ENCODE assay signal across 29 mouse cellular contexts in the genomic region with DNA sequence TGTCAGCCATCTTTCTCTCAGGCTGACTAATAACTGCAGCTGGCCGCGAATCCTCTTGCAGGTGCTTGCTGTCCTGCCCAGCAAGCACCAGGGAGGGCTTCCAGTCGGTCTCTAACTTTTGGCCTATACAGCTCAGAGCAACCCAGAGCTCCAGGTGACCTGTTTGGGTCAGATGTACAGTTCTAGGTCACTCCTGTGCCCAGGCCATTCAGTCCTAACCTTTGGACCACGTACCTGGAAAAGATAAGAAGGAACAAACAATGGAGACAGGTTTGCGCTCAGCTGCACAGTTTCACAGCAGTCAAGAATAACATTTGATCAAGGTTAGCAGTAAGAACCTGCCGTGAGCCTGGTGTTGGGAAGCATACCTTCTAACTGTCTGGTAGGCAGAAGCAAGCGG. TPM values are rescaled to one million over a fixed set of nuclear protein-coding genes. Genes with fewer than 3 reads are reported as not detected.
DNase-seq lines count a peak whose midpoint lies in the region; ATAC-seq and TF ChIP-seq lines count a peak whose summit lies in the region.
"Had no signal": no experiment of that assay in that cellular context is flagged by ENCODE, and none has a peak within 500 bp of the region (broad histone marks: within the 10 kb centered on the region; RNA-seq: fewer than 3 reads in every experiment).

No protein-coding gene starts in this region.

- H3K27me3 ChIP-seq in intestine, embryonic 16.5 days (replicated peaks; ENCODE audit: control insufficient read depth, insufficient read depth, low read length): peaks cover 15% of the 10 kb centered on the region
- peaks cover 13% of the 10 kb centered on the region for H3K27me3 ChIP-seq in liver, embryonic 16.5 days (ENCODE audit: control insufficient read depth, insufficient read depth, low read depth, low read length)
- H3K27me3 ChIP-seq in stomach, postnatal 0 days (ENCODE audit: control insufficient read depth, insufficient read depth, low read length): 0 out of 2 replicates have a peak, but pooled peaks cover 2% of the 10 kb centered on the region
- H3K27me3 ChIP-seq in kidney, embryonic 14.5 days (ENCODE audit: control insufficient read depth, insufficient read depth, low read length): peaks cover 15% of the 10 kb centered on the region

- WGBS in intestine, embryonic 16.5 days: 68% methylated on average over 7 of the region's 7 CpGs
- 53% methylated on average over 7 of the region's 7 CpGs for WGBS in liver, embryonic 16.5 days (ENCODE audit: insufficient replicate concordance)
- 64% methylated on average over 7 of the region's 7 CpGs for WGBS in stomach, postnatal 0 days
- WGBS in kidney, embryonic 14.5 days: 86% methylated on average over 7 of the region's 7 CpGs

- no peak overlapping the region for H3K4me3 ChIP-seq in intestine, embryonic 16.5 days (ENCODE audit: low read length)
- H3K4me3 ChIP-seq in liver, embryonic 16.5 days (ENCODE audit: low read depth, low read length): no peak overlapping the region
- no peak overlapping the region for H3K4me3 ChIP-seq in stomach, postnatal 0 days (ENCODE audit: low read depth, low read length)
- no peak overlapping the region for H3K4me3 ChIP-seq in kidney, embryonic 14.5 days (ENCODE audit: low read length)
- H3K4me3 ChIP-seq: forebrain, embryonic 13.5 days; heart, embryonic 12.5 days; limb, embryonic 13.5 days; lung, embryonic 15.5 days; midbrain, embryonic 10.5 days; midbrain, embryonic 15.5 days; neural tube, embryonic 15.5 days had no signal

- peak; percentile 74 for DNase-seq in heart, adult 11 months
- DNase-seq in heart, postnatal 36 days: no peak
- peak; percentile 30 for DNase-seq in stomach, postnatal 0 days (ENCODE audit: low spot score)
- no peak for DNase-seq in thymus, adult 18-20 months
- no peak for DNase-seq in kidney, adult 9 months
- DNase-seq: adrenal gland, postnatal 10 days; cerebellum, adult 8-10 months; cerebellum, postnatal 36 days; gastrocnemius, postnatal 14 days; kidney, adult 2 months; kidney, postnatal 10 days; layer of hippocampus, adult 9-11 months; right cerebral cortex, postnatal 25 days; spleen, adult 18-20 months; thymus, postnatal 14 days had no signal

- peak overlapping the region; percentile 44 for H3K27ac ChIP-seq in intestine, embryonic 16.5 days (ENCODE audit: low read length)
- peak overlapping the region; percentile 57 for H3K27ac ChIP-seq in liver, embryonic 16.5 days (ENCODE audit: low read length)
- no peak overlapping the region for H3K27ac ChIP-seq in stomach, postnatal 0 days (replicated peaks)
- no peak overlapping the region for H3K27ac ChIP-seq in kidney, embryonic 14.5 days (ENCODE audit: low read depth, low read length)
- H3K27ac ChIP-seq: forebrain, embryonic 13.5 days; hindbrain, embryonic 14.5 days; limb, embryonic 13.5 days; lung, embryonic 15.5 days; midbrain, embryonic 10.5 days; midbrain, embryonic 15.5 days; neural tube, embryonic 15.5 days had no signal

- no peaks in the 10 kb centered on the region for H3K9me3 ChIP-seq in intestine, embryonic 16.5 days (ENCODE audit: control insufficient read depth, low read length)
- no peaks in the 10 kb centered on the region for H3K9me3 ChIP-seq in liver, embryonic 16.5 days (replicated peaks; ENCODE audit: control insufficient read depth, low read length)
- H3K9me3 ChIP-seq in stomach, postnatal 0 days (ENCODE audit: control insufficient read depth, low read length): no peaks in the 10 kb centered on the region
- no peaks in the 10 kb centered on the region for H3K9me3 ChIP-seq in kidney, embryonic 14.5 days (ENCODE audit: control insufficient read depth, low read length)
- H3K9me3 ChIP-seq: forebrain, embryonic 13.5 days; heart, embryonic 12.5 days; limb, embryonic 13.5 days; lung, embryonic 15.5 days; midbrain, embryonic 10.5 days; midbrain, embryonic 15.5 days; neural tube, embryonic 15.5 days had no signal

- intact Hi-C loops in heart, postnatal 36 days (cut with DNase I): no loop called here

- no peaks in the 10 kb centered on the region for H3K36me3 ChIP-seq in intestine, embryonic 16.5 days (ENCODE audit: control insufficient read depth, insufficient read depth, low read length)
- H3K36me3 ChIP-seq in liver, embryonic 16.5 days (ENCODE audit: control insufficient read depth, insufficient read depth): no peaks in the 10 kb centered on the region
- H3K36me3 ChIP-seq in stomach, postnatal 0 days (ENCODE audit: control insufficient read depth, insufficient read depth, low read length): no peaks in the 10 kb centered on the region
- H3K36me3 ChIP-seq in kidney, embryonic 14.5 days (ENCODE audit: control insufficient read depth, insufficient read depth, low read length): no peaks in the 10 kb centered on the region
- H3K36me3 ChIP-seq: G1E; heart, embryonic 12.5 days; limb, embryonic 13.5 days; lung, embryonic 15.5 days; midbrain, embryonic 10.5 days; midbrain, embryonic 15.5 days; neural tube, embryonic 15.5 days had no signal

- no peak overlapping the region for H3K9ac ChIP-seq in intestine, embryonic 16.5 days (ENCODE audit: low read depth, low read length)
- no peak overlapping the region for H3K9ac ChIP-seq in liver, embryonic 16.5 days (ENCODE audit: low read depth, low read length)
- no peak overlapping the region for H3K9ac ChIP-seq in stomach, postnatal 0 days (ENCODE audit: low read length)
- no peak overlapping the region for H3K9ac ChIP-seq in kidney, embryonic 14.5 days (ENCODE audit: low read depth, low read length)
- H3K9ac ChIP-seq: forebrain, embryonic 13.5 days; heart, embryonic 12.5 days; hindbrain, embryonic 14.5 days; limb, embryonic 13.5 days; lung, embryonic 15.5 days; midbrain, embryonic 15.5 days; neural tube, embryonic 15.5 days had no signal

- H3K4me1 ChIP-seq in intestine, embryonic 16.5 days (ENCODE audit: control insufficient read depth, insufficient read depth, low read length): peaks cover 4% of the 10 kb centered on the region
- peaks cover 4% of the 10 kb centered on the region for H3K4me1 ChIP-seq in liver, embryonic 16.5 days (ENCODE audit: control insufficient read depth, low read depth, low read length)
- no peaks in the 10 kb centered on the region for H3K4me1 ChIP-seq in stomach, postnatal 0 days (replicated peaks; ENCODE audit: control insufficient read depth, insufficient read depth)
- H3K4me1 ChIP-seq in kidney, embryonic 14.5 days (ENCODE audit: control insufficient read depth, insufficient read depth, low read length): 0 out of 2 replicates have a peak, but pooled peaks cover 3% of the 10 kb centered on the region

- TF ChIP-seq EP300 in stomach, postnatal 0 days (optimal IDR thresholded peaks at IDR 0.05): no peak

- H3K4me2 ChIP-seq in intestine, embryonic 16.5 days (ENCODE audit: low read depth, low read length): no peak overlapping the region
- no peak overlapping the region for H3K4me2 ChIP-seq in liver, embryonic 16.5 days (ENCODE audit: low read depth, low read length)
- H3K4me2 ChIP-seq in stomach, postnatal 0 days (replicated peaks; ENCODE audit: low read depth): no peak overlapping the region
- no peak overlapping the region for H3K4me2 ChIP-seq in kidney, embryonic 14.5 days (replicated peaks; ENCODE audit: low read depth, low read length)
- H3K4me2 ChIP-seq: forebrain, embryonic 13.5 days; heart, embryonic 12.5 days; hindbrain, embryonic 14.5 days; limb, embryonic 13.5 days; lung, embryonic 15.5 days; midbrain, embryonic 15.5 days; neural tube, embryonic 15.5 days had no signal

- ATAC-seq in intestine, embryonic 16.5 days: peak; percentile 71
- peak; percentile 84 for ATAC-seq in liver, embryonic 16.5 days (ENCODE audit: low read depth)
- peak; percentile 55; the same call in 1 of the 2 replicates for ATAC-seq in stomach, postnatal 0 days (ENCODE audit: low FRiP score, low TSS enrichment)
- ATAC-seq in kidney, embryonic 14.5 days (ENCODE audit: low FRiP score, low TSS enrichment): no peak
- ATAC-seq: forebrain, embryonic 13.5 days; midbrain, embryonic 15.5 days had no signal

- no peak for TF ChIP-seq CTCF in stomach, postnatal 0 days (IDR thresholded peaks at IDR 0.05; ENCODE audit: low read depth)

RNA-seq across cellular contexts. Expression of a gene that starts 5.1 kb away (rescaled TPM):
- total RNA-seq in heart, postnatal 36 days (2021): 10 to 100 TPM; 11.6 to 16.6 TPM
- 4.9 and 5.1 TPM in 2 replicates for polyA plus RNA-seq in intestine, embryonic 16.5 days (2015; fragmentation: Nextera tagmentation; extraction: Ambion mirVana)
- polyA plus RNA-seq in liver, embryonic 16.5 days (2015; fragmentation: Nextera tagmentation; extraction: Ambion mirVana): 7.0 and 7.3 TPM in 2 replicates
- polyA plus RNA-seq in stomach, postnatal 0 days (2015; fragmentation: Nextera tagmentation; extraction: Ambion mirVana): 3.6 and 5.4 TPM in 2 replicates
- polyA plus RNA-seq in kidney, embryonic 14.5 days (2014; fragmentation: Nextera tagmentation; extraction: Ambion mirVana): 1.3 and 2.1 TPM in 2 replicates
- total RNA-seq: G1E; granulocyte monocyte progenitor cell, adult 5-6 weeks; hematopoietic stem cell, adult 5-6 weeks had no signal
- polyA plus RNA-seq: G1E had no signal

RNA-seq across cellular contexts. Expression of a gene that starts 17.0 kb away (rescaled TPM):
- total RNA-seq in heart, postnatal 36 days (2021): 10 to 100 TPM; 26.4 to 27.8 TPM
- 28.8 and 33.1 TPM in 2 replicates for polyA plus RNA-seq in intestine, embryonic 16.5 days (2015; fragmentation: Nextera tagmentation; extraction: Ambion mirVana)
- polyA plus RNA-seq in liver, embryonic 16.5 days (2015; fragmentation: Nextera tagmentation; extraction: Ambion mirVana): 11.4 and 13.4 TPM in 2 replicates
- 18.6 and 20.5 TPM in 2 replicates for polyA plus RNA-seq in stomach, postnatal 0 days (2015; fragmentation: Nextera tagmentation; extraction: Ambion mirVana)
- 33.5 and 36.5 TPM in 2 replicates for polyA plus RNA-seq in kidney, embryonic 14.5 days (2014; fragmentation: Nextera tagmentation; extraction: Ambion mirVana)

RNA-seq across cellular contexts. Expression of a gene that starts 24.6 kb away (rescaled TPM):
- total RNA-seq in heart, postnatal 36 days (2021): 1 to 10 TPM; 5.3 to 5.8 TPM
- polyA plus RNA-seq in intestine, embryonic 16.5 days (2015; fragmentation: Nextera tagmentation; extraction: Ambion mirVana): 11.7 and 11.8 TPM in 2 replicates
- 4.8 and 5.4 TPM in 2 replicates for polyA plus RNA-seq in liver, embryonic 16.5 days (2015; fragmentation: Nextera tagmentation; extraction: Ambion mirVana)
- polyA plus RNA-seq in stomach, postnatal 0 days (2015; fragmentation: Nextera tagmentation; extraction: Ambion mirVana): 7.5 and 8.8 TPM in 2 replicates
- polyA plus RNA-seq in kidney, embryonic 14.5 days (2014; fragmentation: Nextera tagmentation; extraction: Ambion mirVana): 6.4 and 8.0 TPM in 2 replicates

RNA-seq across cellular contexts. Expression of a gene that starts 49.8 kb away (rescaled TPM):
- 10 to 100 TPM; 62.5 to 63.0 TPM for total RNA-seq in heart, postnatal 36 days (2021)
- polyA plus RNA-seq in intestine, embryonic 16.5 days (2015; fragmentation: Nextera tagmentation; extraction: Ambion mirVana): 36.8 and 38.0 TPM in 2 replicates
- 19.6 and 20.2 TPM in 2 replicates for polyA plus RNA-seq in liver, embryonic 16.5 days (2015; fragmentation: Nextera tagmentation; extraction: Ambion mirVana)
- polyA plus RNA-seq in stomach, postnatal 0 days (2015; fragmentation: Nextera tagmentation; extraction: Ambion mirVana): 28.4 and 30.4 TPM in 2 replicates
- polyA plus RNA-seq in kidney, embryonic 14.5 days (2014; fragmentation: Nextera tagmentation; extraction: Ambion mirVana): 38.3 and 66.8 TPM in 2 replicates

Comparison
In these comparisons a context has a peak if more than half of its experiments do, and no peak if none do; other contexts are left out.
1. DNase-seq: peak in heart, adult 11 months (single experiment) and stomach, postnatal 0 days (single experiment); none in heart, postnatal 36 days (0 of 2), thymus, adult 18-20 months (0 of 2) and kidney, adult 9 months (single experiment).
2. H3K27ac ChIP-seq: peak in intestine, embryonic 16.5 days (single experiment) and liver, embryonic 16.5 days (single experiment); none in stomach, postnatal 0 days (single experiment) and kidney, embryonic 14.5 days (single experiment).